Mouse (Mus musculus) adipocyte (in vitro differentiated cells): Measurements from ENCODE around the gene Topbp1.

ENCODE experiments used
- DNase-seq: peaks from one replicate; pipeline ENCODE4 v3.0.0-alpha.2; 2016; ENCODE audit warnings: low spot score

Gene Topbp1

DNA sequence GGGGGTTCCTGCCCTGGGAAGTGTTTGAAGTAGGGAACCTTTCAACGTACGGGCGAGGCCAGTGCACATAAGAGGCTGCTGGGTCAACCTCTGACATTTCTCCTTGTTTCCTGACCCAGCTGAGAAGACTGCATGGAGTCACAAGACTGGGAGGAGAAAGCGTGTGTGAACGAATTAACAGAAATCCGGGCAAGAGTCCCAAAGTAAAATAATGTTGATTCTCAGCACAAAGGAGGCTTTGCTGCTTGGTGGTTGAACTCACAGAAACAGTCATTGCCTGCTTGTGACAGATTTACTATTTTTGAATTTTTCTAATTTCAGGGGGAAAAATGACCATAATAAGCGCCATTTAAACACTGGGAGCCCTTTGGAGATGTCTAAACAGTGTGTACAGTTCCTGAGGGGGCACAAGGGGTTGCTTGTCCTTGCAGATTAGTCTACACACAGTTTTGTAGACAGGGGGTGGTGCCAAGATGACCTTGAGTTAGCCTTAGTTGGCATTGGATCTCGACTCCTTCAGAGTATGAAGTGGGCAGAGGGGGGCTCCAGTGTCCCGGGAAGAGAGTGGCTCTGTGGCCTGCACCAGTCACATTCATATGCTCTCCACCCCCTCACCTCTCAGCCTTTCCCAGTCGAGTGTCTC is 82.1 kb downstream of the Topbp1 start:
- DNase-seq: peak; percentile 54

DNA sequence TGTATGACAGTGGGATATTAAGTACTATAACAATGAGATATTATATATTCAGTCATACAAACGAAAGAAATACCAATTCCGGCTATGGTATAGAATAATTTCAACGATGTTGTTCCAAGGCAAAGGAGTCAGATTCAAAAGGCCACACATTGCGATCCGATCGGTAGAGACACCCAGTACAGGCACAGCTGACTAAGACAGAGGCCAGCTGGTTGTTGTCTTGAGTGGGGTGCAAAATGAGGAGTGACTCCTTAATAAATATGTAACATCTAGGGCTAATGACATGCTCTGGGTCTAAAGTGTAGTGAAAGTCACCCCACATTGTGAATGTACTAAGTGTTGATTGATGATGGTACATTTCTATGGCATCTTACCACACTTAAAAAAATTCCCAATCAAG is 84.2 kb downstream of the Topbp1 start:
- no peak for DNase-seq

DNA sequence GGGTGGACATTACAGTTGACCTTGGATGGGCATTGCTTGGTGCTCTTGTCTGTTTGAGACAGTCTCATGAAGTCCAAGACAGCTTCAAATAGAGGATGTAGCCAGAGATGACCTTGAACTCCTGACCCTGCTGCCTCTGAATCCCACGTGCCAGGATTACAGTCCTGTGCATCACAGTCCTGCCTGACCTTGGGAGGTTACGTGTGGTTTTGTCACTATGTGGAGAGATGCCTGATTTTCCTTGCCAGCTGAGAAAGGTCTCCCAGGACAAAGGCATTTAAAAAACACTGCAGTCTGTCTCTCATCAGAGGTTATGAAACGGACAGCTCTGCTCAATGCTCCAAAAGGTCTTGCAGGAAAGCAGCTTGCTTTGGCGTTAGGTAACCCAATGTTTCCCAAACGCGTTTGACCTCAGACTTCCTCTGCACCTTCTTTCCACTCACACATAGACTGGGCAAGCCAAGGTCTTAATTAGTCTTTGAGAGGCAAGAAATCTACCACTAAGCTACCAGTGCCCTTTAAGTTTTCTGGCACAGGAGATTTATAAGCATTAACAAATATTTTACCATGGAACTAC is 86.9 kb downstream of the Topbp1 start:
- DNase-seq: no peak

DNA sequence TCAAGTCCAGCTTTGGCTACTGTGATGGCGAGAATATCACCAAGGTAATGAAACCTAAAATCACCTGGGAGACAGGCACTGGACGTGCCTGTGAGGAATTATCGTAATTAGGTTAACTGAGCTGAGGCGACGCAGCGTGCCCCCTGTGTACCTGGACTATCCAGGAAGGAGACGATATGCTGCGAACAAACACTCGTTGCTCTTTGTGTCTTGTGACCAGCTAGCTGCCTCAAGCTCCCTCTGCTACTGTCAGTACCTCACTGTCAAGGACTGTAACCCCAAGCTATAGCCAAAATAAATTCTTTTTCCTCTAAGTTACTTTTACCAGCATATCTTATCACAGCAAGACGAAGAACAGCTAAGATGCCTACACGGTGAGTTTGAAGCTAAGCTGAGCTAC is 88.2 kb downstream of the Topbp1 start:
- no peak for DNase-seq

DNA sequence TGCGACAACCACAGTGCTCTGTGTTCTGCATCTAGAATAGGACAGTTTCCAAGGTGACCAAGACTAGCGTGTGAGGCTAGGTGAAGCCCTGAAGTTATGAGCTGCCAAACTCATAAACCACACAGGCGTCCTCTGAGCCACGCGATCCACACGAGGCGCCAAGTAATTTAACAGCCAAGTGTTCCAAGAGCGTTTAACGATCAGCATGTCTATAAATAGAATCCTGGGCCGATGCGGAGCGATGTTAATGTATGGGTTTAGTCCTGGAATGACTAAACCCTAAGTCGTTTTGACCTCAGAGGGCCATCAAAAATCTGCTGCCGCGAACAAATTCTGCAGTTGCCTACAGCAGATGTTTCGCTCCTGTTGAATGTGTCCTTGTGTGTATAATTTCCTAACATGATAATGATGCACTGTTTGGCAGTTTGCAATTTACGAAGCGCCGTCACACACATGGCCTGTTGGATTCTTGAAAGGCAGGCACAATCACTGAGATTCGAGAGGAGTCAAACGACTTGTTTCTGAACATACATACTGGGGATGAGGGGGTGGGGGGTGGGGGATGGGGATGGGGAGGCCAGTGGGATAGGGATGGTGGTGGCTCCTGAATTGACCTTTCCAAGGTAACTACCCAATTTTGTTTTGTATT is 93.6 kb downstream of the Topbp1 start:
- no peak for DNase-seq
